Mouse (Mus musculus) brain, embryonic 14.5 days (tissue): ENCODE results near the gene Ppp5c.

Source experiments
- CTCF ChIP-seq: fragments of 200-500 bp; IDR thresholded peaks from 2 replicates; pipeline ENCODE4 v1.5.1; 2012; ENCODE audit warnings: inconsistent platforms, mild to moderate bottlenecking, moderate library complexity, borderline replicate concordance; ENCODE audit not compliant: insufficient read depth, insufficient read length; ENCODE audit errors: extremely low read depth
- POLR2A ChIP-seq: fragments of 200-500 bp; IDR thresholded peaks from 2 replicates; pipeline ENCODE4 v1.6.1; 2012; ENCODE audit warnings: mild to moderate bottlenecking, inconsistent platforms, borderline replicate concordance; ENCODE audit not compliant: poor library complexity, insufficient read depth, insufficient read length, severe bottlenecking; ENCODE audit errors: extremely low read depth

DNA sequence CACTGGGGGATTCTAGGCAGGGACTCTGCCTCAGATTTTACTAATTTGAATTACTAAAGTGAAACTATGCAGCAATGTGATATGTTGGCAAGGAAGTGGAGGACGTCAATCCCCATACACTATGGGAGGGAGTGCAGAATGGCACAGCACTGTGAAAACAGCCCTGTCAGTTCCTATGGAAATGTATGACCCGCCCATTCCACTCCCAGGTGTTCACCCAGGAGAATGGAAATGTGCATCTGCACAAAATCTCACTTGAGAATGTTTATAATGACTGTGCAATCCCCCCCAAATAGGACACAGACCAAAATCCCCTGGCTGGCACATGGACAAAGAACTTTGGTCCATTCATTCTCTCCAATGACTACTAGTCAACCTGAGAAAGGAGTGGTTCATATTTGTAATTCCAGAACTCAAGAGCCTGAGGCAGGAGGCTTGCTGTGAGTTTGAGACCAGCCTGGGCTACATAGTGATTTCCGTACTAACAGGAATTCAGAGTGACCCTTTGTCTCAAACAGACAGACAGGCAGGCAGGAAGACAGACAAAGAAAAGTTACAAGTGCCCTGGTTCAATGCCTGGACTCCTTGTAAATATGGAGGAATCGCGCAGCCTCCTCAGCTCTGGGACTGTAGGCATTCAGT, 19.4 kb upstream of the Ppp5c start:
- TF ChIP-seq CTCF = no peak
- no peak for TF ChIP-seq POLR2A
